Mouse (Mus musculus) olfactory bulb, adult 2 months (tissue): ENCODE results near the gene Dapk1.

Experiments
- CTCF ChIP-seq: fragments of 200-500 bp; IDR thresholded peaks from 2 replicates; pipeline ENCODE4 v1.5.1; 2012; ENCODE audit warnings: low read depth, mild to moderate bottlenecking, low read length, moderate library complexity; ENCODE audit not compliant: insufficient read depth
- POLR2A ChIP-seq: fragments of 200-500 bp; IDR thresholded peaks from 2 replicates; pipeline ENCODE4 v1.6.1; 2012; ENCODE audit warnings: mild to moderate bottlenecking, low read depth, low read length, moderate library complexity; ENCODE audit not compliant: insufficient read depth

- TF ChIP-seq CTCF (no peak), POLR2A (no peak)
These were observed 134.8 kb downstream of the Dapk1 start for GRCm38 (mm10) chr13:60736421-60737105.
